In genomic region chr8:113183186-113183585, GRCm38 (mm10) we compare ENCODE assay signal across 31 mouse cellular contexts.
A peak's percentile ranks its signal among the peaks of the same experiment; 100 is the strongest.
DNase-seq lines count a peak whose midpoint lies in the region; ATAC-seq and TF ChIP-seq lines count a peak whose summit lies in the region.
"Had no signal": no experiment of that assay in that cellular context is flagged by ENCODE, and none has a peak within 500 bp of the region (broad histone marks: within the 10 kb centered on the region; RNA-seq: fewer than 3 reads in every experiment).

No protein-coding gene starts in this region.

- no peaks in the 10 kb centered on the region for H3K27me3 ChIP-seq in hindbrain, postnatal 0 days (ENCODE audit: insufficient read depth, low read length)
- H3K27me3 ChIP-seq: embryonic facial prominence, embryonic 15.5 days; heart, embryonic 15.5 days; intestine, embryonic 15.5 days; liver, embryonic 12.5 days had no signal

- no peak overlapping the region for H3K4me3 ChIP-seq in hindbrain, postnatal 0 days (ENCODE audit: low read length)
- H3K4me3 ChIP-seq: embryonic facial prominence, embryonic 10.5 days; embryonic facial prominence, embryonic 15.5 days; heart, embryonic 10.5 days; heart, embryonic 15.5 days; intestine, embryonic 15.5 days; liver, embryonic 12.5 days had no signal

- no peak for TF ChIP-seq CTCF in hindbrain, postnatal 0 days (IDR thresholded peaks at IDR 0.05; ENCODE audit: low read depth)

- H3K27ac ChIP-seq in hindbrain, postnatal 0 days: no peak overlapping the region
- H3K27ac ChIP-seq: embryonic facial prominence, embryonic 10.5 days; embryonic facial prominence, embryonic 15.5 days; heart, embryonic 10.5 days; heart, embryonic 15.5 days; intestine, embryonic 15.5 days; liver, embryonic 12.5 days; macrophage; stomach, postnatal 0 days had no signal

- H3K4me2 ChIP-seq in hindbrain, postnatal 0 days (ENCODE audit: low read depth, low read length): no peak overlapping the region
- H3K4me2 ChIP-seq: embryonic facial prominence, embryonic 15.5 days; heart, embryonic 15.5 days; intestine, embryonic 15.5 days; liver, embryonic 12.5 days had no signal

- H3K9ac ChIP-seq in hindbrain, postnatal 0 days (replicated peaks; ENCODE audit: low read length): no peak overlapping the region
- H3K9ac ChIP-seq: embryonic facial prominence, embryonic 15.5 days; heart, embryonic 15.5 days; intestine, embryonic 15.5 days; liver, embryonic 12.5 days; liver, postnatal 0 days had no signal

- no peaks in the 10 kb centered on the region for H3K4me1 ChIP-seq in hindbrain, postnatal 0 days (ENCODE audit: insufficient read depth, low read length)
- H3K4me1 ChIP-seq: embryonic facial prominence, embryonic 10.5 days; embryonic facial prominence, embryonic 15.5 days; heart, embryonic 10.5 days; intestine, embryonic 15.5 days; liver, embryonic 12.5 days had no signal

- ATAC-seq in cerebellum, adult (ENCODE audit: insufficient number of reproducible peaks, low FRiP score, low TSS enrichment): no peak
- no peak for ATAC-seq in hindbrain, postnatal 0 days
- ATAC-seq: CD4-positive, CD25-positive, alpha-beta regulatory T cell, adult 4 months; forebrain, embryonic 14.5 days; hindbrain, embryonic 16.5 days; intestine, embryonic 15.5 days; liver, embryonic 12.5 days; liver, postnatal 0 days had no signal

- WGBS in hindbrain, postnatal 0 days: 19% methylated on average over 2 of the region's 2 CpGs

- no peaks in the 10 kb centered on the region for H3K36me3 ChIP-seq in hindbrain, postnatal 0 days (ENCODE audit: insufficient read depth, low read length)
- H3K36me3 ChIP-seq: embryonic facial prominence, embryonic 10.5 days; embryonic facial prominence, embryonic 15.5 days; heart, embryonic 10.5 days; heart, embryonic 15.5 days; intestine, embryonic 15.5 days; liver, embryonic 12.5 days had no signal

- no peaks in the 10 kb centered on the region for H3K9me3 ChIP-seq in hindbrain, postnatal 0 days (ENCODE audit: low read length)
- H3K9me3 ChIP-seq: embryonic facial prominence, embryonic 10.5 days; embryonic facial prominence, embryonic 15.5 days; heart, embryonic 10.5 days; heart, embryonic 15.5 days; intestine, embryonic 15.5 days; liver, embryonic 12.5 days had no signal

- DNase-seq in cerebellum, adult 8-10 months: peak; percentile 10
- peak; percentile 47 for DNase-seq in brain, adult 2 months (ENCODE audit: low read depth, low spot score)
- DNase-seq in cerebellum, postnatal 25 days: peak; percentile 24 to 34
- peak; percentile 3 for DNase-seq in embryo, embryonic 9.5 days (ENCODE audit: extremely low spot score)
- DNase-seq in thymus, postnatal 36 days: no peak
- no peak for DNase-seq in spleen, postnatal 4 days (ENCODE audit: low spot score in 2 of 2)
- DNase-seq in hindbrain, postnatal 0 days (ENCODE audit: low spot score): no peak
- DNase-seq: adrenal gland, postnatal 36 days; gastrocnemius, postnatal 25 days; heart, adult 11 months; kidney, adult 2 months; kidney, postnatal 36 days; left cerebral cortex, postnatal 4 days; liver, postnatal 0 days; midbrain, embryonic 14.5 days; right cerebral cortex, adult 18-20 months; spleen, adult 18-20 months; thymus, adult 2 months; thymus, postnatal 4 days had no signal

Comparison
In these comparisons a context has a peak if more than half of its experiments do, and no peak if none do; other contexts are left out.
1. DNase-seq: peak in cerebellum, adult 8-10 months (single experiment), brain, adult 2 months (single experiment), cerebellum, postnatal 25 days (2 of 2) and embryo, embryonic 9.5 days (single experiment); none in thymus, postnatal 36 days (0 of 2), spleen, postnatal 4 days (0 of 2) and hindbrain, postnatal 0 days (single experiment).